Mouse (Mus musculus) lung, embryonic 16.5 days (tissue): ENCODE results near the gene Park7. TPM values are rescaled to one million over a fixed set of nuclear protein-coding genes. Genes with fewer than 3 reads are reported as not detected.

ENCODE experiments used
- ATAC-seq: fragments of 200-750 bp; cut with Nextera tagmentation; 2 replicates; pipeline ENCODE4 v1.8.0; 2017; ENCODE audit warnings: low read depth, mild to moderate bottlenecking, moderate library complexity
- H3K27ac ChIP-seq: fragments of 300-500 bp; sonication (generic); 2 replicates; pipeline ENCODE4 v1.5.1; 2014; ENCODE audit warnings: mild to moderate bottlenecking, control low read depth, low read length
- H3K27me3 ChIP-seq: fragments of 300-500 bp; sonication (generic); 2 replicates; pipeline ENCODE4 v1.6.1; 2014; ENCODE audit warnings: low read depth, low read length, mixed read lengths; ENCODE audit not compliant: control insufficient read depth, insufficient read depth
- H3K36me3 ChIP-seq: fragments of 300-500 bp; sonication (generic); 2 replicates; pipeline ENCODE4 v1.6.1; 2014; ENCODE audit warnings: low read length; ENCODE audit not compliant: control insufficient read depth, insufficient read depth
- H3K4me1 ChIP-seq: fragments of 300-500 bp; sonication (generic); replicated peaks from 2 replicates; pipeline ENCODE4 v1.6.1; 2014; ENCODE audit warnings: low read length, mixed read lengths; ENCODE audit not compliant: control insufficient read depth, insufficient read depth
- H3K4me2 ChIP-seq: fragments of 300-500 bp; sonication (generic); 2 replicates; pipeline ENCODE4 v1.6.1; 2014; ENCODE audit warnings: low read depth, low read length, control low read depth
- H3K4me3 ChIP-seq: fragments of 300-500 bp; sonication (generic); 2 replicates; pipeline ENCODE4 v1.5.1; 2014; ENCODE audit warnings: mild to moderate bottlenecking, low read length, control low read depth
- H3K9ac ChIP-seq: fragments of 300-500 bp; sonication (generic); 2 replicates; pipeline ENCODE4 v1.6.1; 2014; ENCODE audit warnings: low read length, control low read depth
- H3K9me3 ChIP-seq: fragments of 300-500 bp; sonication (generic); 2 replicates; pipeline ENCODE4 v1.6.1; 2016; ENCODE audit warnings: low read length; ENCODE audit not compliant: control insufficient read depth
- WGBS: fragments of 180-500 bp; shearing (Covaris S2); extraction: QIAGEN DNeasy Blood & Tissue Kit; methylation state at CpG from one replicate; pipeline ENCODE4 v1.1.7; 2014; 5-methylcytosine and 5-hydroxymethylcytosine counted together
- polyA plus RNA-seq: library from polyadenylated mRNA; unstranded; fragments of >200 nt; fragmentation: Nextera tagmentation; extraction: Ambion mirVana; gene quantifications from 2 replicates; pipeline ENCODE4 v1.2.1, GENCODE M21; 2015

Park7 gene
- polyA plus RNA-seq, 1 experiment from 2014 or later = 403 TPM

GRCm38 (mm10) chr4:150862626-150863375 lies 51.4 kb downstream of the Park7 start:
- Histone ChIP-seq H3K4me3 (no peak overlapping the region), H3K9ac (0 out of 2 replicates have a peak overlapping the region, but pooled peaks have one; percentile 23), H3K27me3 (no peaks in the 10 kb centered on the region), H3K4me1 (peaks cover 21% of the 10 kb centered on the region), H3K4me2 (no peak overlapping the region), H3K36me3 (peaks cover 25% of the 10 kb centered on the region), H3K27ac (no peak overlapping the region), H3K9me3 (no peaks in the 10 kb centered on the region)
- ATAC-seq = no peak
- WGBS = 52% methylated on average over 8 of the region's 8 CpGs

- Histone ChIP-seq H3K9me3 (no peaks in the 10 kb centered on the region), H3K27ac (no peak overlapping the region), H3K4me2 (no peak overlapping the region), H3K9ac (no peak overlapping the region), H3K4me1 (peaks cover 33% of the 10 kb centered on the region), H3K27me3 (no peaks in the 10 kb centered on the region), H3K4me3 (no peak overlapping the region), H3K36me3 (peaks cover 11% of the 10 kb centered on the region)
- WGBS = 83% methylated on average over 2 of the region's 2 CpGs
- no peak for ATAC-seq
These were observed 53.1 kb downstream of the Park7 start for GRCm38 (mm10) chr4:150861161-150861560.

- no peaks in the 10 kb centered on the region for H3K9me3 ChIP-seq
- 47% methylated on average over 4 of the region's 4 CpGs for WGBS
- H3K4me3 ChIP-seq = no peak overlapping the region
- H3K4me1 ChIP-seq = peaks cover 35% of the 10 kb centered on the region
- no peaks in the 10 kb centered on the region for H3K27me3 ChIP-seq
- H3K36me3 ChIP-seq = peaks cover 5% of the 10 kb centered on the region; the same call in 1 of the 2 replicates
- ATAC-seq = peak; percentile 53; the same call in 1 of the 2 replicates
- H3K4me2 ChIP-seq = peak overlapping the region; percentile 27; the same call in 1 of the 2 replicates
- H3K27ac ChIP-seq = no peak overlapping the region
- no peak overlapping the region for H3K9ac ChIP-seq
These were observed 53.7 kb downstream of the Park7 start for GRCm38 (mm10) chr4:150860526-150860925.

- H3K27me3 ChIP-seq = no peaks in the 10 kb centered on the region
- H3K4me2 ChIP-seq = peak overlapping the region; percentile 67
- no peaks in the 10 kb centered on the region for H3K9me3 ChIP-seq
- peak overlapping the region; percentile 97 for H3K9ac ChIP-seq
- peak overlapping the region; percentile 88 for H3K4me3 ChIP-seq
- H3K27ac ChIP-seq = peak overlapping the region; percentile 98
- under 1% methylated on average over 42 of the region's 43 CpGs for WGBS
- peaks cover 34% of the 10 kb centered on the region for H3K4me1 ChIP-seq
- peak; percentile 45; the same call in 1 of the 2 replicates for ATAC-seq
- no peaks in the 10 kb centered on the region for H3K36me3 ChIP-seq
These were observed 58.9 kb downstream of the Park7 start for GRCm38 (mm10) chr4:150855346-150855745.

DNA sequence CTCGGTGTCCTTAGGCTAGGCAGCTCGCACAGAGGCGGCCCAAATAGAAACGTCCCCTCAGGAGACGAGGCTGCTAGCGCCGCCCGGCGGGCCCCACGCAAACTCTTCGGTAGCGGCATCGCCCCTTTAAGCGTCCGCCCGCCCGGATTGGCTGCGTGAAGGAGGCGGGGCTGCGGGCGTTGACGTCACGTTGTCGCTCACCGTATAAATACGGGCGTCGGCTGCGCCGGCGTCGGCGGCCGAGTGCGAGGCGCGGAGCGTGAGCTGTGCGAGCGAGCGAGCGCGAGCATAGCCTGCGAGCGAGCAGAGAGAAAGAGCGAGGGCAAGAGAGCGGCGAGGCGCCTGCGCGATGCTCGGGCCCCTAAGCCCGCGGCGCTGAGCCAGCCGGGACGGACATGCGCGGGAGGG lies 59.4 kb downstream of the Park7 start:
- peak overlapping the region; percentile 97 for H3K9ac ChIP-seq
- peak overlapping the region; percentile 67 for H3K4me2 ChIP-seq
- no peaks in the 10 kb centered on the region for H3K9me3 ChIP-seq
- H3K4me3 ChIP-seq = peak overlapping the region; percentile 88
- no peaks in the 10 kb centered on the region for H3K27me3 ChIP-seq
- peak overlapping the region; percentile 98 for H3K27ac ChIP-seq
- H3K4me1 ChIP-seq = peaks cover 34% of the 10 kb centered on the region
- no peaks in the 10 kb centered on the region for H3K36me3 ChIP-seq
- WGBS = under 1% methylated on average over 54 of the region's 59 CpGs
- ATAC-seq = peak; percentile 89

DNA sequence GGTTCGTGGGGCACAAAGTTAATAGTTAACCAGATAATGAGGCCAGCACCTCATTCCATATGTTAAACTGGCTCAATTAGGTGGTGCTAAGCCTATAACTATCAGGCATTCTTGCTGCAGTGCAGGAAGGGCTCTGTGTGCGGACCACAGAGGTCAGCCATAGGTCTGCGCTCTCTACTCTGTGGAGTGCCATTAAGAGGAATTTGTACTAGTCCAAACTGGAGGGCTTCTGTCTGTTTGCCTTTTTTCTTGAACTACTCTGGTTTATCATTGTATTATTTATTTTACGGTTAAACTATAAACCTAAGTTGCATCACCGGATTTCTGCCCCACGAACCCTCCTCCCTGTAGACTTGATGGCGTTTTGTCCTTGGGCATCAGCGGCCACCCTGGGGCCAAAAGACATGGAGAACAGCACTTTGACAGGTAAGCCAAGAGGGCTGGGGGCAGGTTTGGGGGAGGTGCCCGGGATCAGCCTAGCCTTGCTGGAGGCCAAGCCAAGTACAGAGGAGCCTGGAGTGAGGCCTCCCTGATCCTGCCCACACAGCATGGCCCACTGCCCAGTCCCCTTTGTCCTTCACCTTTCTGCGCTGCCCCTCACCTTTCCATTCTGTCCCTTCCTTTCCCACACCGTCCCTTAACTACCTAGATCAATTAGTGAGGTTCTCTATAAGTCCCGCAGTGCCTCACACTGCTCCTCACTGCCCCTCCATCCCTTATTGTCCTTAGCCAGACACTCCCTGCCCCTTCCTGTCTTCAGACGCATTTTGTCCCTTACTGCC lies 60.4 kb downstream of the Park7 start, which contains the start of gene Errfi1:
Errfi1 (plus strand) TSS at position 240 of the 782 bp plus-strand sequence.
- Histone ChIP-seq H3K9me3 (no peaks in the 10 kb centered on the region), H3K4me3 (peak within 1 kb of the TSS; percentile 88), H3K27ac (peak within 1 kb of the TSS; percentile 91), H3K27me3 (no peaks in the 10 kb centered on the region), H3K9ac (peak within 1 kb of the TSS; percentile 41), H3K36me3 (no peaks in the 10 kb centered on the region), H3K4me1 (peaks cover 34% of the 10 kb centered on the region), H3K4me2 (peak within 1 kb of the TSS; percentile 55)
- 38% methylated on average over 13 of the region's 13 CpGs for WGBS
- ATAC-seq = peak; percentile 79

- Histone ChIP-seq H3K27ac (peak overlapping the region; percentile 81), H3K4me3 (no peak overlapping the region), H3K27me3 (no peaks in the 10 kb centered on the region), H3K36me3 (no peaks in the 10 kb centered on the region), H3K9ac (no peak overlapping the region; the same call in 1 of the 2 replicates), H3K4me2 (no peak overlapping the region), H3K9me3 (no peaks in the 10 kb centered on the region), H3K4me1 (peaks cover 27% of the 10 kb centered on the region)
- WGBS = 41% methylated on average over 4 of the region's 4 CpGs
- ATAC-seq = no peak
These were observed 61.8 kb downstream of the Park7 start for GRCm38 (mm10) chr4:150852479-150852878.

- no peak overlapping the region for H3K9ac ChIP-seq
- no peaks in the 10 kb centered on the region for H3K9me3 ChIP-seq
- no peaks in the 10 kb centered on the region for H3K36me3 ChIP-seq
- H3K4me3 ChIP-seq = no peak overlapping the region
- no peak overlapping the region; the same call in 1 of the 2 replicates for H3K27ac ChIP-seq
- WGBS = 34% methylated on average over 8 of the region's 8 CpGs
- H3K4me1 ChIP-seq = peaks cover 22% of the 10 kb centered on the region
- H3K27me3 ChIP-seq = no peaks in the 10 kb centered on the region
- no peak for ATAC-seq
- no peak overlapping the region for H3K4me2 ChIP-seq
These were observed 62.2 kb downstream of the Park7 start for GRCm38 (mm10) chr4:150852045-150852444.

- no peak overlapping the region for H3K4me2 ChIP-seq
- no peak overlapping the region for H3K27ac ChIP-seq
These were observed 63.3 kb downstream of the Park7 start for GRCm38 (mm10) chr4:150850893-150851292.

More at GRCm38 (mm10) chr4:150850893-150851292, 63.3 kb downstream of the Park7 start:
- WGBS = 65% methylated on average over 4 of the region's 4 CpGs
- Histone ChIP-seq H3K9me3 (no peaks in the 10 kb centered on the region), H3K27me3 (no peaks in the 10 kb centered on the region), H3K4me3 (no peak overlapping the region), H3K9ac (no peak overlapping the region), H3K4me1 (peaks cover 18% of the 10 kb centered on the region), H3K36me3 (no peaks in the 10 kb centered on the region)
- no peak for ATAC-seq
